Mouse (Mus musculus): Measurements from ENCODE around the gene Tacc2.
A peak's percentile ranks its signal among the peaks of the same experiment; 100 is the strongest.

- TF ChIP-seq CTCF (IDR thresholded peaks at IDR 0.05; ENCODE audit: borderline replicate concordance, insufficient read depth, low read depth, low read length) (peak; percentile 98), POLR2A (IDR thresholded peaks at IDR 0.05; ENCODE audit: borderline replicate concordance, insufficient read depth, low read length) (no peak)
Measured at GRCm38 (mm10) chr7:130673169-130674033, 96.2 kb downstream of the Tacc2 start.
